In genomic region chr10:57324226-57324625, GRCm38 (mm10) we compare ENCODE assay signal across 17 mouse cellular contexts.
"Had no signal": no experiment of that assay in that cellular context is flagged by ENCODE, and none has a peak within 500 bp of the region (broad histone marks: within the 10 kb centered on the region; RNA-seq: fewer than 3 reads in every experiment).

No protein-coding gene starts in this region.

- H3K4me1 ChIP-seq: lung, embryonic 15.5 days; megakaryocyte, embryonic 14.5 days; midbrain, embryonic 13.5 days; midbrain, embryonic 15.5 days; neural tube, embryonic 12.5 days; stomach, embryonic 15.5 days had no signal

- ATAC-seq: lung, postnatal 0 days; midbrain, embryonic 13.5 days; midbrain, embryonic 15.5 days had no signal

- H3K4me3 ChIP-seq: lung, embryonic 15.5 days; megakaryocyte, embryonic 14.5 days; midbrain, embryonic 13.5 days; midbrain, embryonic 15.5 days; neural tube, embryonic 12.5 days; stomach, embryonic 15.5 days had no signal

- H3K27ac ChIP-seq: lung, embryonic 15.5 days; macrophage; midbrain, embryonic 13.5 days; midbrain, embryonic 15.5 days; neural tube, embryonic 12.5 days; stomach, embryonic 15.5 days; stomach, postnatal 0 days had no signal

- DNase-seq: lung, adult 2 months; lung, postnatal 14 days; lung, postnatal 36 days; right cerebral cortex, postnatal 14 days; thymus, adult 2 months; thymus, postnatal 25 days; thymus, postnatal 4 days had no signal

- H3K27me3 ChIP-seq: lung, embryonic 15.5 days; megakaryocyte, embryonic 14.5 days; midbrain, embryonic 13.5 days; midbrain, embryonic 15.5 days; neural tube, embryonic 12.5 days; stomach, embryonic 15.5 days had no signal

- H3K4me2 ChIP-seq: lung, embryonic 15.5 days; midbrain, embryonic 11.5 days; midbrain, embryonic 13.5 days; midbrain, embryonic 15.5 days; neural tube, embryonic 12.5 days; stomach, embryonic 15.5 days had no signal

- H3K9me3 ChIP-seq: lung, embryonic 15.5 days; megakaryocyte, embryonic 14.5 days; midbrain, embryonic 13.5 days; midbrain, embryonic 15.5 days; neural tube, embryonic 12.5 days; stomach, embryonic 15.5 days had no signal

- H3K9ac ChIP-seq: lung, embryonic 15.5 days; midbrain, embryonic 13.5 days; midbrain, embryonic 15.5 days; neural tube, embryonic 12.5 days; stomach, embryonic 15.5 days had no signal

- H3K36me3 ChIP-seq: lung, embryonic 15.5 days; midbrain, embryonic 13.5 days; midbrain, embryonic 15.5 days; neural tube, embryonic 12.5 days; stomach, embryonic 15.5 days had no signal
